Mouse (Mus musculus): ENCODE measurements around the gene Wdfy1. TPM values are rescaled to one million over a fixed set of nuclear protein-coding genes. Genes with fewer than 3 reads are reported as not detected.

The Wdfy1 gene
- polyA plus RNA-seq, 1 experiment from 2014 or later: 24.5 TPM

DNA sequence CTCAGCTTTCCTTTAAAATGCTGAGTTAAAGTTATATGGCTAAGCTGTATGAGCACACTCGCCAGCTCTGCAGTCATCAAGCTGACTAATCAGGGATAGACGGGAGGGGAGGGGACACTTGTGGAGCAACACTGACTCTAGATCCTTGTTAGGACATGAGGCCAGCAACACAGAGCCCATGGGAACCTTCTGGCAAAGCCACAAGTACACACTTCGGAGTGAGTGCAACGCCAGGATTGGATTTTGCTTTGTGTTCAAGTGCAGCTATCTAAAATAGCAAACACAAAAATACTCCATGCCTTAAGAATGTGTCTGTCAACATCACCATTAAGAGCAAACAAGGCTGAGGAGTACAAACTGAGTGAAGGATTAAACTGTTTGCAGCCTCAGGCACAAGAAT is 29.9 kb downstream of the Wdfy1 start:
- Histone ChIP-seq H3K9me3 (replicated peaks; ENCODE audit: control insufficient read depth, low read length) (no peaks in the 10 kb centered on the region), H3K4me1 (ENCODE audit: control insufficient read depth, insufficient read depth, low read length) (peaks cover 11% of the 10 kb centered on the region), H3K4me3 (ENCODE audit: low read depth, low read length) (no peak overlapping the region), H3K27ac (ENCODE audit: low read depth, low read length) (peak overlapping the region; percentile 46; the same call in 1 of the 2 replicates), H3K36me3 (ENCODE audit: control insufficient read depth, insufficient read depth, low read length) (no peaks in the 10 kb centered on the region), H3K9ac (ENCODE audit: low read depth, low read length) (no peak overlapping the region), H3K4me2 (no peak overlapping the region), H3K27me3 (ENCODE audit: control insufficient read depth, insufficient read depth, low read length) (no peaks in the 10 kb centered on the region)
- no peak for ATAC-seq (replicated peaks; ENCODE audit: insufficient number of reproducible peaks, low FRiP score, low TSS enrichment)
- 66% methylated on average over 4 of the region's 4 CpGs for WGBS (ENCODE audit: insufficient replicate concordance)

DNA sequence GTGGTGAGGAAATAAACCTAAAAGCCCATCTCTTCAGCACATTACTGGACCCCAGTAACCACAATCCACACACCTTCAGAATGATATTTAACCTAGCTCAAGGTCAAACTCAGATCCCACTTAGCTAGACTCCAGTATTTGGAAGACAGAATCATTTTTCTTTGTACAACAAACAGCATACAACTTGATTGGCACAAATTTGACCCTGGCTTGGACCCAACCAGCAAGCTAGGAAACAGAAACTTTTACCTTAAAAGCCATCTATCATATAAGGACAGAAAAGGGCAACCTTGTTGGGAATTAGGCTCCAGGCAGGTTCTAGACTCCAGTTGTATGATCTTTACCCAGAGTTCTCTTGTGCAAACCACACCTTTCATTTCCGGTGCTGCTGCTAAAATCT is 32.6 kb downstream of the Wdfy1 start:
- ATAC-seq (replicated peaks; ENCODE audit: insufficient number of reproducible peaks, low FRiP score, low TSS enrichment): no peak
- Histone ChIP-seq H3K36me3 (ENCODE audit: control insufficient read depth, insufficient read depth, low read length) (no peaks in the 10 kb centered on the region), H3K4me1 (ENCODE audit: control insufficient read depth, insufficient read depth, low read length) (peaks cover 5% of the 10 kb centered on the region; the same call in 1 of the 2 replicates), H3K4me2 (no peak overlapping the region), H3K4me3 (ENCODE audit: low read depth, low read length) (no peak overlapping the region), H3K27ac (ENCODE audit: low read depth, low read length) (no peak overlapping the region), H3K27me3 (ENCODE audit: control insufficient read depth, insufficient read depth, low read length) (no peaks in the 10 kb centered on the region), H3K9me3 (replicated peaks; ENCODE audit: control insufficient read depth, low read length) (no peaks in the 10 kb centered on the region), H3K9ac (ENCODE audit: low read depth, low read length) (no peak overlapping the region)
- WGBS (ENCODE audit: insufficient replicate concordance): 95% methylated on average over 1 of the region's 1 CpGs

DNA sequence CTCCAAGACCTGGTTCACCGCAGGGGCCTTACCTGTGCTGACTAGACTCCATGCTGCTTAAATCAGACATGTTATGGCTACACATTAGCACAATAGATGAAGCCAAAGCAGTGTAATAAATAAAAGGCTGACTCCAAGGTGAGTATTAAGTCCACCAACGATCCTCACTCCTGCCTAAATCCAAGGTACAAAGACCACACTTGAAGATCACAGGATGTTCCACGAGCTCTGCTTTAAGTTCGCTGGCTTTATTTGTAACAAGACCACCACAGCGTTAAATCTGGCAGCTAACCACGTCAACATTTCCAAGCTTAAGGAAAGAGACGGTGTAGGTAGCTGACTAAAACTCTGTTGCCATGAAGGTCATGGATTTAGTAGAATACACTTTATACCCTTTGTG is 33.0 kb downstream of the Wdfy1 start:
- ATAC-seq (replicated peaks; ENCODE audit: insufficient number of reproducible peaks, low FRiP score, low TSS enrichment): no peak

DNA sequence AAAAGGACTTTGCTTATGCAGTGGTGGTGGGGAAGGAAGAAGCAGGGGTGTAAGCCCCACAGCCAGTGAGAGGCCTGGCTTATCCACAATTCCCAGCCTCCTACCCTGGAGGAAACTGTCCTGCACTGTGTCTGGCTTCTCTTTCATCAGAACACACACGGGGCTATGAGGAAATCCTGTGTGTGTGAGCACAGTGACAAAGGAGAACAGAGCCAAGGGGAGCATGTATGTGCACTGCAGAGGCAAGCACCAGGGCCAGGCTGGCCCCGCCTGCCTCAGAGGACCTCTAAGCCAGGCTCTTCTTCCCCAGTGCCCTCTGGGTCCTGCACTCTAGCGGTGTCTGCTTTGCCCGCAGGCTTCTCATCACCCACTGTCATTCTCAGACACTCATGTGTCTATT is 34.9 kb downstream of the Wdfy1 start:
- Histone ChIP-seq H3K9me3 (replicated peaks; ENCODE audit: control insufficient read depth, low read length) (no peaks in the 10 kb centered on the region), H3K4me1 (ENCODE audit: control insufficient read depth, insufficient read depth, low read length) (0 out of 2 replicates have a peak, but pooled peaks cover 2% of the 10 kb centered on the region), H3K9ac (ENCODE audit: low read depth, low read length) (no peak overlapping the region), H3K27me3 (ENCODE audit: control insufficient read depth, insufficient read depth, low read length) (no peaks in the 10 kb centered on the region), H3K4me2 (no peak overlapping the region), H3K36me3 (ENCODE audit: control insufficient read depth, insufficient read depth, low read length) (no peaks in the 10 kb centered on the region), H3K27ac (ENCODE audit: low read depth, low read length) (peak overlapping the region; percentile 4; the same call in 1 of the 2 replicates), H3K4me3 (ENCODE audit: low read depth, low read length) (no peak overlapping the region)
- ATAC-seq (replicated peaks; ENCODE audit: insufficient number of reproducible peaks, low FRiP score, low TSS enrichment): no peak; the same call in 1 of the 2 replicates
- 67% methylated on average over 4 of the region's 4 CpGs for WGBS (ENCODE audit: insufficient replicate concordance)

More for the DNA sequence above, 33.0 kb downstream of the Wdfy1 start:
- no peaks in the 10 kb centered on the region for H3K27me3 ChIP-seq (ENCODE audit: control insufficient read depth, insufficient read depth, low read length)
- H3K4me3 ChIP-seq (ENCODE audit: low read depth, low read length): no peak overlapping the region
- H3K4me1 ChIP-seq (ENCODE audit: control insufficient read depth, insufficient read depth, low read length): peaks cover 5% of the 10 kb centered on the region; the same call in 1 of the 2 replicates
- 90% methylated on average over 7 of the region's 7 CpGs for WGBS (ENCODE audit: insufficient replicate concordance)
- no peak overlapping the region for H3K9ac ChIP-seq (ENCODE audit: low read depth, low read length)
- H3K27ac ChIP-seq (ENCODE audit: low read depth, low read length): no peak overlapping the region
- no peak overlapping the region for H3K4me2 ChIP-seq
- no peaks in the 10 kb centered on the region for H3K9me3 ChIP-seq (replicated peaks; ENCODE audit: control insufficient read depth, low read length)
- no peaks in the 10 kb centered on the region for H3K36me3 ChIP-seq (ENCODE audit: control insufficient read depth, insufficient read depth, low read length)

DNA sequence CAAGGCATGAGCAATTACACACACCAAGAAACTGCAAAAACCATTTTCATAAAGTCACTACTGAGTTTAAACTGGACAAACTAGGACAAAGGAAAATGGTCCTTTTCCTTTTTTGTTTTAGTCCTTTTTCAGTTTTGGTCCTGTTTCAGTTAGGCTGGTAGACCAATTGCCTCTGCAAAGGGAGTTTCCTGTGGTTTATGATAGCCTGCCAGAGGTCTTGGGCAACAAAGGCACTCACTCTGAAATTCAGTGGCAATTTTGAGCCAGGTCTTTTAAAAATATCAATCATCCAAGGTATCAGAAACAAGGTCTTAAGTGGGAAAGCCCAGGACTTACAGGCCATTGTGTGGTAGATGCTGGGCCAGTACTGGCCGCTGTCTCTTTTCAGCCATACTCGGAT is 36.2 kb downstream of the Wdfy1 start:
- Histone ChIP-seq H3K4me2 (no peak overlapping the region), H3K27me3 (ENCODE audit: control insufficient read depth, insufficient read depth, low read length) (no peaks in the 10 kb centered on the region), H3K4me3 (ENCODE audit: low read depth, low read length) (no peak overlapping the region), H3K9me3 (replicated peaks; ENCODE audit: control insufficient read depth, low read length) (no peaks in the 10 kb centered on the region), H3K4me1 (ENCODE audit: control insufficient read depth, insufficient read depth, low read length) (no peaks in the 10 kb centered on the region), H3K36me3 (ENCODE audit: control insufficient read depth, insufficient read depth, low read length) (no peaks in the 10 kb centered on the region), H3K27ac (ENCODE audit: low read depth, low read length) (no peak overlapping the region), H3K9ac (ENCODE audit: low read depth, low read length) (no peak overlapping the region)
- no peak for ATAC-seq (replicated peaks; ENCODE audit: insufficient number of reproducible peaks, low FRiP score, low TSS enrichment)
- 92% methylated on average over 2 of the region's 2 CpGs for WGBS (ENCODE audit: insufficient replicate concordance)

DNA sequence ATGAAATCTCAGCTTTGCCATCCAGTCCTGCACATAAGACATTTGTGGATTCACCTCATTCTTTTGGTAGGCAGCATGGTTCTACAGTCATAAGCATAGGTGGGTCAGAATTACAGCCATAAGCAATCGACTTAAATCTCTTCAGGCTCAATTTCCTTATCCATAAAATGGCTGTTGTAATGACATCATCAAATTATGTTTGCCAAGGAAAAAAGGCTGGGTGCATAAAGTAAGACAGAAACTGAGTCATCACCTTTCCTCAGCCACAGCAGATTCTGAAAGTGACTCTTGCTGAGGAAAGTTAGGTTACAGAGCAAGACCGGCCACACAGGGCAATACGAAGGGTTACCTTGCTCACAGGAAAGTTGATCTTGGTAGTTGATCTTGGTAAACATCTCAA is 39.5 kb downstream of the Wdfy1 start:
- Histone ChIP-seq H3K9me3 (replicated peaks; ENCODE audit: control insufficient read depth, low read length) (no peaks in the 10 kb centered on the region), H3K9ac (ENCODE audit: low read depth, low read length) (no peak overlapping the region), H3K36me3 (ENCODE audit: control insufficient read depth, insufficient read depth, low read length) (no peaks in the 10 kb centered on the region), H3K27ac (ENCODE audit: low read depth, low read length) (no peak overlapping the region), H3K27me3 (ENCODE audit: control insufficient read depth, insufficient read depth, low read length) (no peaks in the 10 kb centered on the region), H3K4me3 (ENCODE audit: low read depth, low read length) (no peak overlapping the region), H3K4me1 (ENCODE audit: control insufficient read depth, insufficient read depth, low read length) (no peaks in the 10 kb centered on the region), H3K4me2 (no peak overlapping the region)
- no peak for ATAC-seq (replicated peaks; ENCODE audit: insufficient number of reproducible peaks, low FRiP score, low TSS enrichment)
- 85% methylated on average over 3 of the region's 3 CpGs for WGBS (ENCODE audit: insufficient replicate concordance)

DNA sequence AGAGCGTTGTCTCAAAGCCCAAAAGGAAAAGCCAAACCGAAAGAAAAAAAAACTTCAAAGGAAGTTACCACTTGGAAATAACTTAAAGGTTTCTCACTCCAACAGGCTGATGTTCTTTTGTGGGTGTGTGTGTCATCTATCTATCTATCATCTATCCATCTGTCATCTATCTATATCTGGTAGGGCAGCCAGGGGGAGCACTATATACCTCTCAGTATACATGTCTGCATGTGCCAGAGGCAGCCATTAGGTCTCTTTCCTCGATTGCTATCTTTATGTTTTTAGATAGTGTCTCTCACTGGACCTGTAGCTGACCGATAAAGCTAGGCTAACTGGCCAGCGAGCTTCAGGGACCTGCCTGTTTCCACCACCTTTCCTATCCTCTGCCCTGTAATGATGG is 41.1 kb downstream of the Wdfy1 start:
- Histone ChIP-seq H3K9ac (ENCODE audit: low read depth, low read length) (no peak overlapping the region), H3K36me3 (ENCODE audit: control insufficient read depth, insufficient read depth, low read length) (no peaks in the 10 kb centered on the region), H3K27ac (ENCODE audit: low read depth, low read length) (no peak overlapping the region), H3K4me3 (ENCODE audit: low read depth, low read length) (no peak overlapping the region), H3K4me1 (ENCODE audit: control insufficient read depth, insufficient read depth, low read length) (no peaks in the 10 kb centered on the region), H3K4me2 (no peak overlapping the region), H3K27me3 (ENCODE audit: control insufficient read depth, insufficient read depth, low read length) (no peaks in the 10 kb centered on the region), H3K9me3 (replicated peaks; ENCODE audit: control insufficient read depth, low read length) (no peaks in the 10 kb centered on the region)
- ATAC-seq (replicated peaks; ENCODE audit: insufficient number of reproducible peaks, low FRiP score, low TSS enrichment): no peak
- 79% methylated on average over 5 of the region's 5 CpGs for WGBS (ENCODE audit: insufficient replicate concordance)

DNA sequence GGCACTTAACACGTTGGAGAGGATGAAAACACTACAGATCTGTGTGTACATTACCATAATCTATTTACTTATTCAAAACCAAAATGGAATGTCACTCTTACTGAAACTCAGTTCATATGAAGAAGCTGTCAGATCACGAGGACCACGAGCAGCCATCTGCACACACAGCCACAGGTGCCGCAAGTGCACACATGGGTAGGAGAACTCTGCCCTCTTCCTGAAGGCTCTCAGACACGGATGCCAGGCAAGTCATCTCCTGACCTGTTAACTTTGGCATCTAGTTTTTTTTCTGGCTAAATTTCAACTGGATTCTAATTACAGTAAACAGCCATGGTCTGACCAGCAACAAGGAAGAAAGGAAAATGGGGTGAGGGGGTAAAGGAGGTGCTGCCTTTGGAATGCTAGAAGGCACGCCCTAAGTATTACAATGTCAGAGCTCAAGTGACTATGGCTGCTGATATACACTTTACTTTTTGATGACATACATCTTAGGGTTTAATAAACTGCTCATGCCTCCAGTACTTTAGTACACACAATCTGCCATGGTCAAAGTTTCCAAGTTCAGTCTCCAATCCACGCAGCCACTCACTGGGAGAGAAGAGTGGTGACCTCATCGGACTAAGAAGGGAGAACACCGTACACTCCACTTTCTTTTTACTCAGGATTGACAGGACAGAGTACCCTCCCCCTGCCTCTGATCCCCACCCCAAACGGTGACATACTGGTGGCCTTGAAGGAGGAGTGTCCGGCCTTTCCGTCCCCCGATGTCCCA is 61.6 kb downstream of the Wdfy1 start:
- no peaks in the 10 kb centered on the region for H3K27me3 ChIP-seq (ENCODE audit: control insufficient read depth, insufficient read depth, low read length)
- no peak overlapping the region for H3K27ac ChIP-seq (ENCODE audit: low read depth, low read length)
- no peak for ATAC-seq (replicated peaks; ENCODE audit: insufficient number of reproducible peaks, low FRiP score, low TSS enrichment)
- no peaks in the 10 kb centered on the region for H3K36me3 ChIP-seq (ENCODE audit: control insufficient read depth, insufficient read depth, low read length)
- H3K4me1 ChIP-seq (ENCODE audit: control insufficient read depth, insufficient read depth, low read length): no peaks in the 10 kb centered on the region
- no peak overlapping the region for H3K4me3 ChIP-seq (ENCODE audit: low read depth, low read length)
- no peaks in the 10 kb centered on the region for H3K9me3 ChIP-seq (replicated peaks; ENCODE audit: control insufficient read depth, low read length)
- WGBS (ENCODE audit: insufficient replicate concordance): 88% methylated on average over 13 of the region's 13 CpGs
- no peak overlapping the region for H3K9ac ChIP-seq (ENCODE audit: low read depth, low read length)
- H3K4me2 ChIP-seq: no peak overlapping the region

DNA sequence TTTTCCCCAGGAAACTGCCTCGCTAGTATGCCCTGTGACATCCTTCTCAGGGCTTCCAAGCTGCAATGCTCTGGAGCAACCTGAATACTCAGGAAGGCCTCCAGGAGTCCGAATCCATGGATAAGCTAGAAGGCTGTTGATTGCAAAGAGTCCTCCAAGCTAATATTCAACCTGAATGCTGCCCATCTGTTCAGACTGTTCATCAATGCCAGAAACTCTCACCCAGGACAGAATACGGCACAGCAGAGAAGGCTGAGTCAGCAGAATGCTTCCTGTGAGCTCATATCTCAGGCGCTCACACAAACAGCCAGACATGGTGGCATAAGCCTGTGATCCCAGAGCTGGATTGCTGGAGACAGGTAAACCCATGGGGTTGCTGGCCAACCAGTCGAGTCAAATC is 62.9 kb downstream of the Wdfy1 start:
- Histone ChIP-seq H3K9ac (ENCODE audit: low read depth, low read length) (no peak overlapping the region), H3K4me3 (ENCODE audit: low read depth, low read length) (no peak overlapping the region), H3K27ac (ENCODE audit: low read depth, low read length) (no peak overlapping the region), H3K27me3 (ENCODE audit: control insufficient read depth, insufficient read depth, low read length) (no peaks in the 10 kb centered on the region), H3K36me3 (ENCODE audit: control insufficient read depth, insufficient read depth, low read length) (no peaks in the 10 kb centered on the region), H3K4me1 (ENCODE audit: control insufficient read depth, insufficient read depth, low read length) (no peaks in the 10 kb centered on the region), H3K9me3 (replicated peaks; ENCODE audit: control insufficient read depth, low read length) (no peaks in the 10 kb centered on the region), H3K4me2 (no peak overlapping the region)
- no peak for ATAC-seq (replicated peaks; ENCODE audit: insufficient number of reproducible peaks, low FRiP score, low TSS enrichment)
- 83% methylated on average over 5 of the region's 5 CpGs for whole genome bisulfite sequencing (ENCODE audit: insufficient replicate concordance)

Data from heart, embryonic 11.5 days (tissue).